In the genomic region with DNA sequence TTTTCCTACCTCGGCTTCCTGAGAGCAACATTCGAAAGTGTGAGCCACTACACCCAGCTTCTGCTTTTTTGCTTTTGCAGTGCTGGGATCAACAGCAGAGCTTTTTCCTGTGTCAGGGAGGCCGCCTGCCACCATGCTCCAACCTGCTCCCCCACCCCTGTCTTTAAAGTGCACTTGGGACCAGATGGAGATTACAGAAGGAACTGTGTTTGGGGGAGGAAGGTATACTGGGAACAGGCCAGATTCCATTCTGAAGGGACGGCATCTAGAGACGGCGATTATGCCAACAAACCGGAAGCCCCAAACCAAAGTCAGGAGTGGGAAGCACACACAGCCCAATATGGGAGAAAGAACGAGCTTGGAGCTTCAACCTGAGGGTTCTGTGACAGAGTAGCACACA, we compare ENCODE assay signal across 10 mouse cellular contexts.
"Had no signal": no experiment of that assay in that cellular context is flagged by ENCODE, and none has a peak within 500 bp of the region (broad histone marks: within the 10 kb centered on the region; RNA-seq: fewer than 3 reads in every experiment).

No protein-coding gene starts in this region.

- H3K4me3 ChIP-seq: intestine, embryonic 15.5 days; limb, embryonic 12.5 days; liver, embryonic 13.5 days; lung, embryonic 15.5 days; midbrain, embryonic 10.5 days had no signal

- H3K4me1 ChIP-seq: limb, embryonic 12.5 days; lung, embryonic 15.5 days had no signal

- H3K4me2 ChIP-seq: intestine, embryonic 15.5 days; limb, embryonic 12.5 days; liver, embryonic 13.5 days; lung, embryonic 15.5 days had no signal

- H3K9me3 ChIP-seq: intestine, embryonic 15.5 days; limb, embryonic 12.5 days; liver, embryonic 13.5 days; lung, embryonic 15.5 days; midbrain, embryonic 10.5 days had no signal

- H3K36me3 ChIP-seq: intestine, embryonic 15.5 days; limb, embryonic 12.5 days; liver, embryonic 13.5 days; lung, embryonic 15.5 days had no signal

- DNase-seq: liver, embryonic 13.5 days; liver, postnatal 0 days; right cerebral cortex, adult 18-20 months; spleen, adult 18-20 months; thymus, adult 18-20 months; thymus, postnatal 14 days had no signal

- H3K9ac ChIP-seq: intestine, embryonic 15.5 days; limb, embryonic 12.5 days; liver, embryonic 13.5 days; liver, postnatal 0 days; lung, embryonic 15.5 days had no signal

- ATAC-seq: intestine, embryonic 15.5 days; liver, postnatal 0 days had no signal

- H3K27me3 ChIP-seq: intestine, embryonic 15.5 days had no signal

- H3K27ac ChIP-seq: intestine, embryonic 15.5 days; limb, embryonic 12.5 days; liver, embryonic 13.5 days; lung, embryonic 15.5 days; midbrain, embryonic 10.5 days had no signal
